Mouse (Mus musculus) liver, embryonic 14.5 days (tissue): ENCODE measurements around the gene Slc1a5. TPM values are rescaled to one million over a fixed set of nuclear protein-coding genes. Genes with fewer than 3 reads are reported as not detected.

ENCODE experiments used
- ATAC-seq: fragments of 200-750 bp; cut with Nextera tagmentation; 2 replicates; pipeline ENCODE4 v1.8.0; 2017; ENCODE audit warnings: moderate number of reproducible peaks, mild to moderate bottlenecking, moderate library complexity; ENCODE audit not compliant: insufficient read depth
- DNase-seq, 3 experiments: peaks; one replicate each; pipeline ENCODE4 v3.0.0-alpha.2; 2012 to 2013; ENCODE audit warnings: low read depth in 3 of 3, low spot score in 3 of 3
- H3K27ac ChIP-seq: fragments of 300-500 bp; sonication (generic); 2 replicates; pipeline ENCODE4 v1.5.1; 2014; ENCODE audit warnings: moderate library complexity, mild to moderate bottlenecking, control low read depth, inconsistent platforms
- H3K27me3 ChIP-seq: fragments of 300-500 bp; sonication (generic); 2 replicates; pipeline ENCODE4 v1.6.1; 2014; ENCODE audit warnings: mild to moderate bottlenecking, low read length, moderate library complexity; ENCODE audit not compliant: control insufficient read depth, insufficient read depth
- H3K36me3 ChIP-seq: fragments of 300-500 bp; sonication (generic); replicated peaks from 2 replicates; pipeline ENCODE4 v1.6.1; 2014; ENCODE audit warnings: low read depth; ENCODE audit not compliant: control insufficient read depth, insufficient read depth
- H3K4me1 ChIP-seq, 2 experiments: fragments of 200-500 bp in 1 of 2; fragments of 300-500 bp in 1 of 2; sonication (generic) in 1 of 2; replicated peaks; 2 replicates each; pipeline ENCODE4 v1.6.1; 2012 to 2014; ENCODE audit warnings: antibody characterized with exemption in 1 of 2, inconsistent platforms in 1 of 2, low read length in 1 of 2; ENCODE audit not compliant: control insufficient read depth in 2 of 2, insufficient read depth in 2 of 2
- H3K4me2 ChIP-seq: fragments of 300-500 bp; sonication (generic); 2 replicates; pipeline ENCODE4 v1.6.1; 2014; ENCODE audit warnings: low read depth, mild to moderate bottlenecking, control low read depth, moderate library complexity
- H3K4me3 ChIP-seq, 2 experiments: fragments of 200-500 bp in 1 of 2; fragments of 300-500 bp in 1 of 2; sonication (generic) in 1 of 2; 2 replicates each; pipeline ENCODE4 v1.5.1; 2012 to 2014; ENCODE audit warnings: low read depth in 2 of 2, low read length in 2 of 2, mild to moderate bottlenecking in 2 of 2, control low read depth in 1 of 2, inconsistent platforms in 1 of 2, moderate library complexity in 1 of 2; ENCODE audit not compliant: insufficient read depth in 1 of 2
- H3K9ac ChIP-seq: fragments of 300-500 bp; sonication (generic); replicated peaks from 2 replicates; pipeline ENCODE4 v1.6.1; 2014; ENCODE audit warnings: mild to moderate bottlenecking, control low read depth, moderate library complexity
- H3K9me3 ChIP-seq: fragments of 300-500 bp; sonication (generic); 2 replicates; pipeline ENCODE4 v1.6.1; 2016; ENCODE audit warnings: low read length, mixed read lengths; ENCODE audit not compliant: control insufficient read depth
- CTCF ChIP-seq: IDR thresholded peaks from 2 replicates; pipeline ENCODE4 v1.5.1; 2016; ENCODE audit warnings: antibody characterized with exemption, low read depth, control low read depth
- EP300 ChIP-seq: IDR thresholded peaks from 2 replicates; pipeline ENCODE4 v1.6.1; 2016; ENCODE audit warnings: antibody characterized with exemption, low read depth
- WGBS: fragments of 180-500 bp; shearing (Covaris S2); extraction: QIAGEN DNeasy Blood & Tissue Kit; methylation state at CpG from one replicate; pipeline ENCODE4 v1.1.7; 2014; ENCODE audit not compliant: insufficient replicate concordance; 5-methylcytosine and 5-hydroxymethylcytosine counted together
- polyA plus RNA-seq, 2 experiments: library from polyadenylated mRNA; depleted of rRNA in 1 of 2; stranded (reverse) in 1 of 2; unstranded in 1 of 2; fragments of >200 nt; fragmentation: Nextera tagmentation in 1 of 2; extraction: Ambion mirVana in 1 of 2; gene quantifications; 2 replicates each; pipeline versions ENCODE4 v1.2.1 to v1.2.3; 2012 to 2014

Slc1a5 gene
- polyA plus RNA-seq, 2 experiments: 61.7 to 160 TPM

- TF ChIP-seq CTCF: 0 out of 2 replicates have a peak, but pooled peaks have one; percentile 10
- TF ChIP-seq EP300: no peak
- WGBS: under 1% methylated on average over 53 of the region's 60 CpGs
- no peaks in the 10 kb centered on the region for H3K27me3 ChIP-seq
- no peaks in the 10 kb centered on the region for H3K9me3 ChIP-seq
- peaks cover 34% of the 10 kb centered on the region for H3K36me3 ChIP-seq
- H3K4me3 ChIP-seq: peak overlapping the region; percentile 87 to 98
- DNase-seq: no peak
- peak overlapping the region; percentile 86 for H3K4me2 ChIP-seq
- no peak for ATAC-seq
- peaks cover 22 to 24% of the 10 kb centered on the region in 2 experiments for H3K4me1 ChIP-seq
- H3K9ac ChIP-seq: peak overlapping the region; percentile 98
- H3K27ac ChIP-seq: peak overlapping the region; percentile 94
Measured at GRCm38 (mm10) chr7:16781816-16782554, 845 bp downstream of the Slc1a5 start.

GRCm38 (mm10) chr7:16782555-16783125, 1.5 kb downstream of the Slc1a5 start:
- peak overlapping the region; percentile 87 to 98 for H3K4me3 ChIP-seq
- H3K36me3 ChIP-seq: peaks cover 40% of the 10 kb centered on the region
- DNase-seq: no peak
- peaks cover 22 to 24% of the 10 kb centered on the region in 2 experiments for H3K4me1 ChIP-seq
- H3K9me3 ChIP-seq: no peaks in the 10 kb centered on the region
- TF ChIP-seq EP300 (no peak), CTCF (0 out of 2 replicates have a peak, but pooled peaks have one; percentile 4)
- no peak for ATAC-seq
- WGBS: 1% methylated on average over 11 of the region's 11 CpGs
- peak overlapping the region; percentile 94 for H3K27ac ChIP-seq
- H3K27me3 ChIP-seq: no peaks in the 10 kb centered on the region
- H3K9ac ChIP-seq: peak overlapping the region; percentile 98
- H3K4me2 ChIP-seq: peak overlapping the region; percentile 86

GRCm38 (mm10) chr7:16783224-16783688, 2.1 kb downstream of the Slc1a5 start:
- Histone ChIP-seq H3K9ac (peak overlapping the region; percentile 98), H3K36me3 (peaks cover 46% of the 10 kb centered on the region), H3K4me2 (peak overlapping the region; percentile 86), H3K4me1 (peaks cover 22 to 24% of the 10 kb centered on the region in 2 experiments), H3K4me3 (peak overlapping the region; percentile 87 to 98), H3K27me3 (no peaks in the 10 kb centered on the region), H3K27ac (peak overlapping the region; percentile 94), H3K9me3 (no peaks in the 10 kb centered on the region)
- ATAC-seq: peak; percentile 90
- 3% methylated on average over 10 of the region's 10 CpGs for WGBS
- peak; percentile 86 to 88 (median 87) for DNase-seq
- TF ChIP-seq CTCF: 0 out of 2 replicates have a peak, but pooled peaks have one; percentile 2
- peak; percentile 75; the same call in 1 of the 2 replicates for TF ChIP-seq EP300

GRCm38 (mm10) chr7:16783758-16784415, 2.7 kb downstream of the Slc1a5 start:
- peak overlapping the region; percentile 87 to 98 for H3K4me3 ChIP-seq
- peak overlapping the region; percentile 98 for H3K9ac ChIP-seq
- TF ChIP-seq CTCF (0 out of 2 replicates have a peak, but pooled peaks have one; percentile 0), EP300 (no peak)
- peaks cover 48% of the 10 kb centered on the region for H3K36me3 ChIP-seq
- peak overlapping the region; percentile 94 for H3K27ac ChIP-seq
- H3K9me3 ChIP-seq: no peaks in the 10 kb centered on the region
- ATAC-seq (no peak), DNase-seq (no peak)
- no peaks in the 10 kb centered on the region for H3K27me3 ChIP-seq
- WGBS: 33% methylated on average over 17 of the region's 17 CpGs
- peaks cover 22 to 24% of the 10 kb centered on the region in 2 experiments for H3K4me1 ChIP-seq
- peak overlapping the region; percentile 86 for H3K4me2 ChIP-seq
